Mouse (Mus musculus) limb, embryonic 11.5 days (tissue): ENCODE measurements at regions not wholly inside any gene's neighbourhood (a gene's known extent, or its start where the extent isn't known, plus 50 kb on each side); places are given as distances from the start of the nearest gene placed in this dataset.

Experiments used
- ATAC-seq: fragments of 200-750 bp; cut with Nextera tagmentation; 2 replicates; pipeline ENCODE4 v1.8.0; 2017; ENCODE audit warnings: low read depth; ENCODE audit not compliant: insufficient number of reproducible peaks, low FRiP score, low TSS enrichment
- DNase-seq: peaks from one replicate; pipeline ENCODE4 v3.0.0-alpha.2; 2015; ENCODE audit warnings: low spot score
- H3K27ac ChIP-seq: fragments of 300-500 bp; sonication (generic); replicated peaks from 2 replicates; pipeline ENCODE4 v1.5.1; 2014; ENCODE audit warnings: low read depth, mild to moderate bottlenecking, low read length
- H3K27me3 ChIP-seq: fragments of 300-500 bp; sonication (generic); 2 replicates; pipeline ENCODE4 v1.6.1; 2014; ENCODE audit warnings: mild to moderate bottlenecking, low read length, mixed read lengths; ENCODE audit not compliant: control insufficient read depth, insufficient read depth
- H3K36me3 ChIP-seq: fragments of 300-500 bp; sonication (generic); 2 replicates; pipeline ENCODE4 v1.6.1; 2014; ENCODE audit warnings: mild to moderate bottlenecking, low read length, moderate library complexity, mixed read lengths; ENCODE audit not compliant: control insufficient read depth, insufficient read depth
- H3K4me1 ChIP-seq: fragments of 300-500 bp; sonication (generic); 2 replicates; pipeline ENCODE4 v1.6.1; 2014; ENCODE audit warnings: low read length, mixed read lengths; ENCODE audit not compliant: control insufficient read depth, insufficient read depth
- H3K4me2 ChIP-seq: fragments of 300-500 bp; sonication (generic); 2 replicates; pipeline ENCODE4 v1.6.1; 2014; ENCODE audit warnings: low read depth, mild to moderate bottlenecking, moderate library complexity; ENCODE audit not compliant: severe bottlenecking
- H3K4me3 ChIP-seq: fragments of 300-500 bp; sonication (generic); 2 replicates; pipeline ENCODE4 v1.5.1; 2014; ENCODE audit warnings: low read depth, low read length
- H3K9ac ChIP-seq: fragments of 300-500 bp; sonication (generic); 2 replicates; pipeline ENCODE4 v1.6.1; 2014; ENCODE audit warnings: mild to moderate bottlenecking, low read length
- H3K9me3 ChIP-seq: fragments of 300-500 bp; sonication (generic); 2 replicates; pipeline ENCODE4 v1.6.1; 2016; ENCODE audit warnings: low read length; ENCODE audit not compliant: control insufficient read depth
- WGBS: fragments of 180-500 bp; shearing (Covaris S2); extraction: QIAGEN DNeasy Blood & Tissue Kit; methylation state at CpG from one replicate; pipeline ENCODE4 v1.1.7; 2014; 5-methylcytosine and 5-hydroxymethylcytosine counted together

DNA sequence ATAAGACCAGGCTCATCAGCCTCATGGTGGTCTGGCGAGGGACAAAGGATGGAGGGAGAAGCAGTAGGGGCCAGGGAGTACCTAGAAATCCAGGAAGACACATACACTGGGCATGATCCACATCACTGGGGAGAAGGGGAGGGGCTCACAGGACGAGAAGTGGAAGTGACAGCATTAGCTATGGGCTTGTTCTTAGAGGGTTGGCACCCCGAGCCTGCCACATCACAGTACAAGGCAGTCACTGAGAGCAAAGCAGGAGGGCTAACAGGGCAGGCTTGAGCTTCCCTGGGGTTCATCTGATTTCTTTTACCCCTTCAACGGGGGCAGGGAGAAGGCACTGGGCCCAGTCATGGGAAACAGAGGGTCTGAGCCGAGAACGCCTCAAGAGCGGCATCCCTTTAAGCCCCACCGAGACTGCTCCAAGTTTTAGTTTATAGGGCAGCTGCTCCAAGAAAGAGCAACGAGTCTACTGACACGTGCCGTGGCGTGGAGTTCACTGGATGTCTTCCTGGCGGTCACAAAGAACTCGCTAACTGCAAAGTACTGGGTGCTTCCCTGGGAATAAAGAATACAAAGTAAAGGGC lies 115.1 kb upstream of the Foxn2 start:
- Histone ChIP-seq H3K36me3 (no peaks in the 10 kb centered on the region), H3K4me3 (no peak overlapping the region), H3K27ac (no peak overlapping the region), H3K27me3 (no peaks in the 10 kb centered on the region), H3K9ac (no peak overlapping the region), H3K4me2 (no peak overlapping the region), H3K9me3 (no peaks in the 10 kb centered on the region), H3K4me1 (peaks cover 4% of the 10 kb centered on the region; the same call in 1 of the 2 replicates)
- DNase-seq (no peak), ATAC-seq (no peak)
- WGBS, result 58% methylated on average over 14 of the region's 14 CpGs

DNA sequence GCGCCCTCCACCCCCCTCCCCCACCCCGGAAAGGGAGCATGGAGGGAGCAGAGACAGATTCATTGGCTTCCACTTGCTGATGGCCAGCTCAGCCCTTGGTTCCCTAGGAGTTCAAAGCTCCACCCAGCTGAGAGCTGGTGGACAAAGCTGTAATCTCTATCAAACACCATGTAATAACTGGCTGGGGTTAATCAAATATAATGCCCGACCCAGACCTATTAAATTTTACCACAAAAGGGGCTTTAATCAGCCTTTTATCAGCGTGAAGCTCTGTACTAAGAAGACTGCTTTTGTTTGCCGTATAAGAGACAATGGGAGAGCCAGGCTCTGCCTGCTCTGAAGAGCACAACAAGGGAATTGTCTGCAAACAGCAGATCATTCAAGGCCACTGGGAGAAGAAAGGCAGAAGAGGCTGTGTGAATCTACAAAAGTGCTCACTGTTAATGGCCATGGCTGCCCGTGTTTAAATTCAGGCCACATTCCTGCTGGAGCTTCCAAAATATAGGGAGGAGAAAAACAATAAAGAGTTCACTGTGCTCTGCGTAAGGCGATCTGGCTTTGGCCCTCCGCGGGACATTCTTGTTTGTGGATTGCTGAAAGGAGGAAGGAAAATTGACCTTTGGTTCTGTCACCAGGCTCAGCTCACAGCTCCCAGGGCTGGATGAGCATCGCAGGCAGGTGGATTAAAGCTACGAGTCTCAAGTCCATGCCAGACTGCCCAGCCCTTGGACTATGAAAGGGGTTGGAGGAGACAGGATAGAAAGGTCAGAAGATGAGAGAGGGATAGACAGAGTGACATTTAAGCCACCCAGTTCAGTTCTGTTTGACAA lies 114.4 kb upstream of the Foxn2 start:
- Histone ChIP-seq H3K9me3 (no peaks in the 10 kb centered on the region), H3K4me2 (no peak overlapping the region), H3K36me3 (no peaks in the 10 kb centered on the region), H3K4me1 (peaks cover 4% of the 10 kb centered on the region; the same call in 1 of the 2 replicates), H3K27ac (no peak overlapping the region; the same call in 1 of the 2 replicates), H3K9ac (no peak overlapping the region), H3K4me3 (no peak overlapping the region), H3K27me3 (no peaks in the 10 kb centered on the region)
- DNase-seq, result peak; percentile 35
- 50% methylated on average over 12 of the region's 12 CpGs for WGBS
- ATAC-seq, result no peak

DNA sequence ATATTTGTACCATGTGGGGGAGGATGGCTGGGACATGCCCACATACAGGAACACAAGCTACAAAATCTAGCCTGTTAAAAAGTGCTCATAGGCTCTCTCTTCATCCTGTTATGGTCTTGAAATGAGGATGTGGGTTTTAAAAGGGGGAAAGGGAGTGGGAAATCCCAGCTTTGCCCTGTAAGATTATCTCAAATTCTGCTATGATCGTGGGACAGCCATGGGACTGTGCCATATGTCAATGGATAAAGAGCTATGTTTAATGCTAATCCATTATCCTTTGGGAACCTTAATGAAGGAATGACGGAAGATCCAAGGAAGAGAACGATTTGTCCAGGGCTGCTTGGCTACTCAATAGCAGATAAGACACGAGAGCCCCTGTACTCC lies 113.8 kb upstream of the Foxn2 start:
- 88% methylated on average over 4 of the region's 4 CpGs for WGBS
- Histone ChIP-seq H3K9me3 (no peaks in the 10 kb centered on the region), H3K36me3 (no peaks in the 10 kb centered on the region), H3K4me1 (peaks cover 4% of the 10 kb centered on the region; the same call in 1 of the 2 replicates), H3K4me3 (no peak overlapping the region), H3K27ac (no peak overlapping the region), H3K27me3 (no peaks in the 10 kb centered on the region), H3K9ac (no peak overlapping the region), H3K4me2 (no peak overlapping the region)
- DNase-seq, result no peak
- no peak for ATAC-seq

DNA sequence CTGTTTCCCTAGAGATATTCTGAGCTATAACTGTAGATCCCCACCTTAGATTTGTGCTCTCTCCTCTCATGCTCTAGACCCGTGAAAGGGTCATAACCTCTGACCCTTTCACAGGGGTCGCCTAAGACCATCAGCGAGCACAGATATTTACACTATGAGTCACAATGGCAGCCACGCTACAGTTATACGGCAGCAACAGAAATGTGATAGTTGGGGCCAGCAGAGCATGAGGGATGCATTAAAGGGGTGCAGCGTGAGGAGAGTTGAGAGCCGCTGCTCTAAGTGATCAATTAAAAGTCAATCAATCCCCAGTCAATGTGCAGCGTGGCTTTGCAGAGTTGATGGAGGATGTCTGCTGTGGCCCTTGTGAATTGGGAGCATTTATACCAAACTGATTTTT lies 112.7 kb upstream of the Foxn2 start:
- Histone ChIP-seq H3K9ac (no peak overlapping the region), H3K4me2 (no peak overlapping the region), H3K27ac (no peak overlapping the region), H3K9me3 (no peaks in the 10 kb centered on the region), H3K27me3 (no peaks in the 10 kb centered on the region), H3K4me3 (no peak overlapping the region), H3K36me3 (no peaks in the 10 kb centered on the region), H3K4me1 (peaks cover 4% of the 10 kb centered on the region; the same call in 1 of the 2 replicates)
- WGBS, result 39% methylated on average over 8 of the region's 8 CpGs
- ATAC-seq (no peak), DNase-seq (no peak)

DNA sequence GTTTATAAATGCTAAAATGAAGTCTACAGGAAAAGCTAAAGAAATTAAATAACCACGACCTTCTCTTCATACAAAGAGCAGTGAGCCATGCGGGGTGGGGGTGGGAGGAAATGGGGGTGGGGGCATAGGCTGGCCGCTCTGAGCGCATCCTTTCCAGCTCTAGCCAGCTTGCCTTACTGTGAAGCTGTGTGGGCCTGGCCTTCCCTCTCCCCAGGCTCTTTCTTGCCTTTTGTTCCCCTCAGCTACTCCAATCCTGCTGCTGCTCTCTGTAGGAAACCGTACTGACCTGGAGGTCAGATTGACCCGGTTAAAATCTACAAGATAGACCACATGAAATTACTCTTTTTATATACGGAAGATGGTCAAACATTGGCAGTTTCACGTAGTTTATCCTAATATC lies 111.7 kb upstream of the Foxn2 start:
- Histone ChIP-seq H3K4me2 (no peak overlapping the region), H3K36me3 (no peaks in the 10 kb centered on the region), H3K9ac (no peak overlapping the region), H3K4me1 (peaks cover 4% of the 10 kb centered on the region; the same call in 1 of the 2 replicates), H3K27me3 (no peaks in the 10 kb centered on the region), H3K27ac (no peak overlapping the region), H3K9me3 (no peaks in the 10 kb centered on the region), H3K4me3 (no peak overlapping the region)
- 42% methylated on average over 8 of the region's 8 CpGs for WGBS
- ATAC-seq (no peak), DNase-seq (no peak)

DNA sequence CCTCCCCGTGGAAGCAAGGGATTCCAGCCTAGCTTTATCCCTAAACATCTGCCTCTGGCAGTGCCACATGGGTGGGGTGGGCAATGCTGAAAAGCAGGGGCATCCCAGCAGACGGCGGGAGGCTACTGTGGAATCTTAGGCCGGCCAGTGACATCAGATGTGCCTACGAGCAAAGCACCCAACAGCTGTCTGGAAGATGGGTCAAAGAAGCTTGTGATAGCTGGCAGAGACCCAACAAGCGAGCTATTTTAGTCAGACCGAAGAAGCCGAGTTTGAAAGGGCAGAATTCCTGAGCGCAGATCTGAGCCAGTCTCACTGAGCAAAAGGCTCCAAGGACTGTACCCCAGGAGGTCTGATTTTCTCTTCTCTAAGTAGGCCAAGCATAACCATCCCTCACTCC lies 110.8 kb upstream of the Foxn2 start:
- Histone ChIP-seq H3K9ac (no peak overlapping the region), H3K9me3 (no peaks in the 10 kb centered on the region), H3K4me3 (no peak overlapping the region), H3K4me1 (peaks cover 4% of the 10 kb centered on the region; the same call in 1 of the 2 replicates), H3K27me3 (no peaks in the 10 kb centered on the region), H3K27ac (no peak overlapping the region), H3K4me2 (no peak overlapping the region), H3K36me3 (no peaks in the 10 kb centered on the region)
- DNase-seq (no peak), ATAC-seq (no peak)
- 87% methylated on average over 9 of the region's 9 CpGs for WGBS

DNA sequence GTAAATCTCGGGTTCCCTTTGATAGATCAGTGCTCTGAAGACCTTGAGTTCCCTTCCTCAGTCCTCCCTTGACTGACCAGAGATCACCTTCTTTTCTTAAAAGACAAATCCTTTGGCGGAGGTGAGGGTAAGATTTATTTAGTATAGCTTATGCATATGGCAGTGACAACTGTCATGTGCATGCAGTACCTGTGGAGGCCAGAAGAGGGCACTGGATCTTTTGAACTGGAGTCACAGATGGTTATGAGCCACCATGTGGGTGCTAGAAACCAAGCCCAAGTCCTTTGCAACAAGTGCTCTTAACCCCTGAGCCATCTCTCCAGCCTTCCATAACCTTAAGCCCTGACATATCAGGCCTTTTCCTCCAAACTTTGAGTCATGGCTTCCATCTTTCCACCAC lies 110.4 kb upstream of the Foxn2 start:
- no peak overlapping the region for H3K9ac ChIP-seq
- H3K4me2 ChIP-seq, result no peak overlapping the region
- ATAC-seq (no peak), DNase-seq (no peak)
- no peak overlapping the region for H3K4me3 ChIP-seq
- no peaks in the 10 kb centered on the region for H3K36me3 ChIP-seq
- H3K4me1 ChIP-seq, result peaks cover 4% of the 10 kb centered on the region; the same call in 1 of the 2 replicates
- no peak overlapping the region for H3K27ac ChIP-seq
- H3K27me3 ChIP-seq, result no peaks in the 10 kb centered on the region
- no peaks in the 10 kb centered on the region for H3K9me3 ChIP-seq
- WGBS, result 90% methylated on average over 2 of the region's 2 CpGs

DNA sequence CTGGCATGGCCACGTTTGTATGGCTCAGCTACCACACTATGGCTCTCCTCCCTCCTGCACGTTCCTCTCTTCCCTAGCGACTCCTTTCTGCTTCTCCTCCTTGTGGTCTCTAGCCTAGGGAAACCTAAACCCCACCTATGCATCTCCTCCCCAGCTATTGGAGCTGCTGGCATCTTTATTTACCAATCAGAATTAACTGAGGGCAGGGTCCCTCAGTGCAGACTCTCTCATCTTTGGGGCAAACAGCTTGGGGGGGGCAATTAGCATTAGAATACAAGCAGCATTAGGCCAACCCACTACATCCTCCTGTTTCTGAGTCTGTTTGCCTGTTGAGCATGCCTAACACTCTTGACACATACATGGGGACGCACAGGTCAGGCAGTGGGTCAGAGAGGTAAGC lies 106.7 kb upstream of the Foxn2 start:
- H3K9me3 ChIP-seq, result no peaks in the 10 kb centered on the region
- DNase-seq, result no peak
- no peaks in the 10 kb centered on the region for H3K36me3 ChIP-seq
- H3K4me3 ChIP-seq, result no peak overlapping the region
- no peak overlapping the region for H3K27ac ChIP-seq
- 35% methylated on average over 4 of the region's 4 CpGs for WGBS
- no peaks in the 10 kb centered on the region for H3K4me1 ChIP-seq
- H3K27me3 ChIP-seq, result no peaks in the 10 kb centered on the region
- H3K9ac ChIP-seq, result no peak overlapping the region
- H3K4me2 ChIP-seq, result no peak overlapping the region
- ATAC-seq, result no peak
